Mouse (Mus musculus) liver, adult 2 months (tissue): Measurements from ENCODE around the gene Mfsd4b2. TPM values are rescaled to one million over a fixed set of nuclear protein-coding genes. Genes with fewer than 3 reads are reported as not detected.
"Not testable (repeated sequence)": the region's sequence is repeated elsewhere in the genome, so short reads cannot be mapped to it uniquely, and the experiment has no call there.

Experiments used
- DNase-seq: peaks from one replicate; pipeline ENCODE4 v3.0.0-alpha.2; 2011; ENCODE audit warnings: low read depth, low spot score; ENCODE audit errors: extremely low read depth
- H3K27ac ChIP-seq: fragments of 200-500 bp; replicated peaks from 2 replicates; pipeline ENCODE4 v1.5.1; 2012; ENCODE audit warnings: low read depth, mild to moderate bottlenecking, control low read depth, inconsistent platforms, low read length; ENCODE audit not compliant: insufficient read depth
- H3K27me3 ChIP-seq: fragments of 200-500 bp; 2 replicates; pipeline ENCODE4 v1.6.1; 2012; ENCODE audit warnings: mild to moderate bottlenecking, moderate library complexity, low read length, inconsistent platforms; ENCODE audit not compliant: control insufficient read depth, insufficient read depth
- H3K36me3 ChIP-seq: fragments of 200-500 bp; 2 replicates; pipeline ENCODE4 v1.6.1; 2012; ENCODE audit warnings: low read length, inconsistent platforms; ENCODE audit not compliant: control insufficient read depth, insufficient read depth
- H3K4me1 ChIP-seq: fragments of 200-500 bp; 2 replicates; pipeline ENCODE4 v1.6.1; 2011; ENCODE audit warnings: low read length; ENCODE audit not compliant: control insufficient read depth, insufficient read depth
- H3K4me3 ChIP-seq: fragments of 200-500 bp; 2 replicates; pipeline ENCODE4 v1.5.1; 2011; ENCODE audit warnings: low read depth, mild to moderate bottlenecking, control low read depth, low read length, moderate library complexity; ENCODE audit not compliant: insufficient read depth
- H3K79me2 ChIP-seq: fragments of 200-500 bp; 2 replicates; pipeline ENCODE4 v1.6.1; 2012; ENCODE audit warnings: inconsistent platforms, mild to moderate bottlenecking, low read length, moderate library complexity; ENCODE audit not compliant: control insufficient read depth, insufficient read depth
- H3K9ac ChIP-seq: fragments of 200-500 bp; 2 replicates; pipeline ENCODE4 v1.6.1; 2012; ENCODE audit warnings: low read depth, mild to moderate bottlenecking, control low read depth, inconsistent platforms, low read length
- CTCF ChIP-seq: fragments of 200-500 bp; IDR thresholded peaks from 2 replicates; pipeline ENCODE4 v1.5.1; 2011; ENCODE audit warnings: low read depth, low read length, control low read depth
- POLR2A ChIP-seq: fragments of 200-500 bp; IDR thresholded peaks from 2 replicates; pipeline ENCODE4 v1.6.1; 2011; ENCODE audit warnings: low read length, control low read depth; ENCODE audit not compliant: insufficient read depth; ENCODE audit errors: extremely low read depth
- WGBS: fragments of 180-500 bp; shearing (Covaris S2); methylation state at CpG from one replicate; pipeline ENCODE4 v1.1.7; 2018; 5-methylcytosine and 5-hydroxymethylcytosine counted together
- polyA plus RNA-seq: library from polyadenylated mRNA; depleted of rRNA; stranded (reverse); fragments of >200 nt; gene quantifications from 2 replicates; pipeline ENCODE4 v1.2.3, GENCODE M21; 2012
- total RNA-seq: library from RNA; depleted of rRNA; stranded (reverse); fragments of >200 nt; gene quantifications from 2 replicates; pipeline ENCODE4 v1.2.3, GENCODE M21; 2014

Gene Mfsd4b2
- total and polyA plus RNA-seq, 2 experiments: not detected

- DNase-seq: no peak
- Histone ChIP-seq H3K4me1 (no peaks in the 10 kb centered on the region), H3K4me3 (no peak overlapping the region), H3K9ac (no peak overlapping the region), H3K27ac (no peak overlapping the region), H3K27me3 (no peaks in the 10 kb centered on the region), H3K36me3 (peaks cover 2% of the 10 kb centered on the region; the same call in 1 of the 2 replicates), H3K79me2 (no peaks in the 10 kb centered on the region)
- TF ChIP-seq POLR2A (no peak), CTCF (no peak)
- WGBS: 74% methylated on average over 7 of the region's 7 CpGs
These were observed 9.8 kb upstream of the Mfsd4b2 start for GRCm38 (mm10) chr10:39936553-39936952.

GRCm38 (mm10) chr10:39924556-39924955 lies 2.2 kb downstream of the Mfsd4b2 start:
- H3K27ac ChIP-seq, H3K36me3 ChIP-seq, H3K4me3 ChIP-seq, H3K9ac ChIP-seq, H3K27me3 ChIP-seq, H3K4me1 ChIP-seq, H3K79me2 ChIP-seq: not testable (repeated sequence)
- WGBS: 34% methylated on average over 8 of the region's 8 CpGs
- peak; percentile 37 for DNase-seq

- no peak overlapping the region for H3K4me3 ChIP-seq
- no peaks in the 10 kb centered on the region for H3K27me3 ChIP-seq
- no peaks in the 10 kb centered on the region for H3K79me2 ChIP-seq
- DNase-seq: no peak
- no peaks in the 10 kb centered on the region for H3K4me1 ChIP-seq
- TF ChIP-seq CTCF: no peak
- H3K27ac ChIP-seq: no peak overlapping the region
- H3K9ac ChIP-seq: no peak overlapping the region
- H3K36me3 ChIP-seq: no peaks in the 10 kb centered on the region
These were observed 14.1 kb downstream of the Mfsd4b2 start for GRCm38 (mm10) chr10:39912616-39913015.

GRCm38 (mm10) chr10:39908768-39909441 lies 17.8 kb downstream of the Mfsd4b2 start:
- H3K36me3 ChIP-seq: no peaks in the 10 kb centered on the region
- no peak overlapping the region for H3K27ac ChIP-seq
- H3K9ac ChIP-seq: no peak overlapping the region
- no peak for DNase-seq
- no peaks in the 10 kb centered on the region for H3K79me2 ChIP-seq
- H3K27me3 ChIP-seq: no peaks in the 10 kb centered on the region
- H3K4me3 ChIP-seq: no peak overlapping the region
- WGBS: 73% methylated on average over 13 of the region's 13 CpGs
- no peak for TF ChIP-seq POLR2A
- no peak for TF ChIP-seq CTCF
- H3K4me1 ChIP-seq: no peaks in the 10 kb centered on the region

- 82% methylated on average over 10 of the region's 10 CpGs for WGBS
- TF ChIP-seq POLR2A (no peak), CTCF (no peak)
- H3K4me3 ChIP-seq: no peak overlapping the region
- H3K36me3 ChIP-seq: no peaks in the 10 kb centered on the region
- H3K4me1 ChIP-seq: no peaks in the 10 kb centered on the region
- no peak overlapping the region for H3K27ac ChIP-seq
- no peaks in the 10 kb centered on the region for H3K27me3 ChIP-seq
- DNase-seq: no peak
- H3K79me2 ChIP-seq: no peaks in the 10 kb centered on the region
- no peak overlapping the region for H3K9ac ChIP-seq
These were observed 19.7 kb downstream of the Mfsd4b2 start for GRCm38 (mm10) chr10:39906799-39907658.

- H3K27me3 ChIP-seq: no peaks in the 10 kb centered on the region
- H3K9ac ChIP-seq: no peak overlapping the region
- H3K79me2 ChIP-seq: no peaks in the 10 kb centered on the region
- no peak overlapping the region for H3K27ac ChIP-seq
- H3K4me1 ChIP-seq: no peaks in the 10 kb centered on the region
- WGBS: 91% methylated on average over 3 of the region's 3 CpGs
- no peaks in the 10 kb centered on the region for H3K36me3 ChIP-seq
- DNase-seq: no peak
- TF ChIP-seq POLR2A: no peak
- TF ChIP-seq CTCF: no peak
- H3K4me3 ChIP-seq: no peak overlapping the region
These were observed 22.5 kb downstream of the Mfsd4b2 start for GRCm38 (mm10) chr10:39904191-39904590.
